Mouse (Mus musculus) embryonic facial prominence, embryonic 12.5 days (tissue): ENCODE results near the gene Anapc1. TPM values are rescaled to one million over a fixed set of nuclear protein-coding genes. Genes with fewer than 3 reads are reported as not detected.
A peak's percentile ranks its signal among the peaks of the same experiment; 100 is the strongest.
"Not testable (repeated sequence)": the region's sequence is repeated elsewhere in the genome, so short reads cannot be mapped to it uniquely, and the experiment has no call there.

ENCODE experiments used
- ATAC-seq: fragments of 200-750 bp; cut with Nextera tagmentation; 2 replicates; pipeline ENCODE4 v1.8.0; 2017; ENCODE audit not compliant: insufficient number of reproducible peaks, insufficient read depth, low FRiP score, low TSS enrichment
- H3K27ac ChIP-seq: fragments of 300-500 bp; sonication (generic); 2 replicates; pipeline ENCODE4 v1.5.1; 2016; ENCODE audit warnings: mild to moderate bottlenecking
- H3K27me3 ChIP-seq: fragments of 300-500 bp; sonication (generic); 2 replicates; pipeline ENCODE4 v1.6.1; 2016; ENCODE audit warnings: mild to moderate bottlenecking, moderate library complexity
- H3K36me3 ChIP-seq: fragments of 300-500 bp; sonication (generic); 2 replicates; pipeline ENCODE4 v1.6.1; 2016; ENCODE audit warnings: mild to moderate bottlenecking
- H3K4me1 ChIP-seq: fragments of 300-500 bp; sonication (generic); 2 replicates; pipeline ENCODE4 v1.6.1; 2016
- H3K4me2 ChIP-seq: fragments of 300-500 bp; sonication (generic); replicated peaks from 2 replicates; pipeline ENCODE4 v1.6.1; 2016; ENCODE audit warnings: mild to moderate bottlenecking, moderate library complexity
- H3K4me3 ChIP-seq: fragments of 300-500 bp; sonication (generic); 2 replicates; pipeline ENCODE4 v1.5.1; 2016; ENCODE audit warnings: mild to moderate bottlenecking
- H3K9ac ChIP-seq: fragments of 300-500 bp; sonication (generic); 2 replicates; pipeline ENCODE4 v1.6.1; 2016; ENCODE audit warnings: mild to moderate bottlenecking, moderate library complexity
- H3K9me3 ChIP-seq: fragments of 300-500 bp; sonication (generic); 2 replicates; pipeline ENCODE4 v1.6.1; 2016; ENCODE audit warnings: mild to moderate bottlenecking, moderate library complexity
- WGBS: fragments of 180-500 bp; shearing (Covaris S2); methylation state at CpG from one replicate; pipeline ENCODE4 v1.1.7; 2016; 5-methylcytosine and 5-hydroxymethylcytosine counted together
- polyA plus RNA-seq: library from polyadenylated mRNA; unstranded; fragments of >200 nt; fragmentation: Nextera tagmentation; extraction: Ambion mirVana; gene quantifications from 2 replicates; pipeline ENCODE4 v1.2.1, GENCODE M21; 2016

Anapc1 gene
- polyA plus RNA-seq, 1 experiment from 2014 or later: 86.6 TPM

- WGBS: 79% methylated on average over 3 of the region's 3 CpGs
These were observed 9.2 kb upstream of the Anapc1 start for GRCm38 (mm10) chr2:128696426-128696825.

GRCm38 (mm10) chr2:128694548-128694947, 7.4 kb upstream of the Anapc1 start:
- Histone ChIP-seq H3K9me3 (no peaks in the 10 kb centered on the region), H3K4me2 (no peak overlapping the region), H3K27me3 (no peaks in the 10 kb centered on the region), H3K4me3 (no peak overlapping the region), H3K36me3 (no peaks in the 10 kb centered on the region), H3K4me1 (no peaks in the 10 kb centered on the region), H3K9ac (no peak overlapping the region), H3K27ac (no peak overlapping the region)
- no peak for ATAC-seq

More at GRCm38 (mm10) chr2:128696426-128696825, 9.2 kb upstream of the Anapc1 start:
- Histone ChIP-seq H3K9ac (no peak overlapping the region), H3K27ac (no peak overlapping the region), H3K4me1 (peaks cover 6% of the 10 kb centered on the region), H3K4me2 (no peak overlapping the region), H3K9me3 (no peaks in the 10 kb centered on the region), H3K36me3 (no peaks in the 10 kb centered on the region), H3K27me3 (no peaks in the 10 kb centered on the region), H3K4me3 (no peak overlapping the region)
- ATAC-seq: no peak

GRCm38 (mm10) chr2:128693828-128694227, 6.6 kb upstream of the Anapc1 start:
- H3K9ac ChIP-seq, H3K36me3 ChIP-seq, H3K27ac ChIP-seq, H3K4me2 ChIP-seq, H3K4me1 ChIP-seq, ATAC-seq, H3K4me3 ChIP-seq, H3K27me3 ChIP-seq, H3K9me3 ChIP-seq: not testable (repeated sequence)
- WGBS: 77% methylated on average over 3 of the region's 3 CpGs

GRCm38 (mm10) chr2:128693236-128693635, 6.0 kb upstream of the Anapc1 start:
- no peak overlapping the region for H3K9ac ChIP-seq
- no peak for ATAC-seq
- no peaks in the 10 kb centered on the region for H3K4me1 ChIP-seq
- no peak overlapping the region for H3K4me3 ChIP-seq
- H3K9me3 ChIP-seq: no peaks in the 10 kb centered on the region
- H3K4me2 ChIP-seq: no peak overlapping the region
- WGBS: 71% methylated on average over 4 of the region's 4 CpGs
- H3K27me3 ChIP-seq: no peaks in the 10 kb centered on the region
- no peak overlapping the region for H3K27ac ChIP-seq
- no peaks in the 10 kb centered on the region for H3K36me3 ChIP-seq

GRCm38 (mm10) chr2:128692771-128693170, 5.6 kb upstream of the Anapc1 start:
- Histone ChIP-seq H3K27me3 (no peaks in the 10 kb centered on the region), H3K36me3 (no peaks in the 10 kb centered on the region), H3K27ac (no peak overlapping the region), H3K4me1 (peaks cover 4% of the 10 kb centered on the region; the same call in 1 of the 2 replicates), H3K4me3 (no peak overlapping the region), H3K4me2 (no peak overlapping the region), H3K9ac (no peak overlapping the region), H3K9me3 (no peaks in the 10 kb centered on the region)
- WGBS: 81% methylated on average over 10 of the region's 10 CpGs
- ATAC-seq: no peak

GRCm38 (mm10) chr2:128692336-128692735, 5.1 kb upstream of the Anapc1 start:
- Histone ChIP-seq H3K4me2 (no peak overlapping the region), H3K27me3 (no peaks in the 10 kb centered on the region), H3K36me3 (no peaks in the 10 kb centered on the region), H3K9me3 (no peaks in the 10 kb centered on the region), H3K4me1 (peaks cover 4% of the 10 kb centered on the region; the same call in 1 of the 2 replicates), H3K27ac (peak overlapping the region; percentile 36; the same call in 1 of the 2 replicates), H3K9ac (no peak overlapping the region), H3K4me3 (no peak overlapping the region)
- ATAC-seq: no peak
- WGBS: 59% methylated on average over 14 of the region's 14 CpGs

- Histone ChIP-seq H3K9me3 (no peaks in the 10 kb centered on the region), H3K27ac (peak overlapping the region; percentile 92), H3K9ac (no peak overlapping the region), H3K4me1 (peaks cover 14% of the 10 kb centered on the region), H3K27me3 (no peaks in the 10 kb centered on the region), H3K36me3 (peaks cover 12% of the 10 kb centered on the region), H3K4me2 (peak overlapping the region; percentile 62), H3K4me3 (peak overlapping the region; percentile 75)
- 40% methylated on average over 10 of the region's 10 CpGs for WGBS
- ATAC-seq: peak; percentile 82
These were observed 448 bp upstream of the Anapc1 start for GRCm38 (mm10) chr2:128687558-128688120.

- Histone ChIP-seq H3K9ac (no peak overlapping the region), H3K4me1 (peaks cover under 1% of the 10 kb centered on the region), H3K4me3 (no peak overlapping the region), H3K27ac (no peak overlapping the region), H3K36me3 (peaks cover 58% of the 10 kb centered on the region), H3K4me2 (no peak overlapping the region), H3K27me3 (no peaks in the 10 kb centered on the region), H3K9me3 (no peaks in the 10 kb centered on the region)
- WGBS: 70% methylated on average over 4 of the region's 4 CpGs
- no peak for ATAC-seq
These were observed 6.5 kb downstream of the Anapc1 start for GRCm38 (mm10) chr2:128680661-128681060.

GRCm38 (mm10) chr2:128620578-128620977, 66.6 kb downstream of the Anapc1 start:
- H3K27ac ChIP-seq: no peak overlapping the region
- no peak overlapping the region for H3K9ac ChIP-seq
- peaks cover 86% of the 10 kb centered on the region for H3K36me3 ChIP-seq
- WGBS: 100% methylated on average over 1 of the region's 1 CpGs
- no peaks in the 10 kb centered on the region for H3K27me3 ChIP-seq
- H3K9me3 ChIP-seq: no peaks in the 10 kb centered on the region
- no peaks in the 10 kb centered on the region for H3K4me1 ChIP-seq
- no peak for ATAC-seq
- H3K4me3 ChIP-seq: no peak overlapping the region
- H3K4me2 ChIP-seq: no peak overlapping the region

GRCm38 (mm10) chr2:128615366-128615765, 71.8 kb downstream of the Anapc1 start:
- Histone ChIP-seq H3K27ac (no peak overlapping the region), H3K27me3 (no peaks in the 10 kb centered on the region), H3K36me3 (peaks cover 86% of the 10 kb centered on the region), H3K4me3 (no peak overlapping the region), H3K9ac (no peak overlapping the region), H3K4me1 (no peaks in the 10 kb centered on the region), H3K9me3 (no peaks in the 10 kb centered on the region), H3K4me2 (no peak overlapping the region)
- 88% methylated on average over 4 of the region's 4 CpGs for WGBS
- no peak for ATAC-seq

GRCm38 (mm10) chr2:128613365-128613764, 73.8 kb downstream of the Anapc1 start:
- 81% methylated on average over 5 of the region's 5 CpGs for WGBS
- H3K36me3 ChIP-seq: peaks cover 81% of the 10 kb centered on the region
- ATAC-seq: no peak

GRCm38 (mm10) chr2:128612275-128612674, 74.9 kb downstream of the Anapc1 start:
- Histone ChIP-seq H3K4me3 (no peak overlapping the region), H3K27ac (no peak overlapping the region), H3K4me2 (no peak overlapping the region), H3K4me1 (no peaks in the 10 kb centered on the region), H3K9ac (no peak overlapping the region), H3K9me3 (no peaks in the 10 kb centered on the region), H3K27me3 (no peaks in the 10 kb centered on the region), H3K36me3 (peaks cover 72% of the 10 kb centered on the region)
- WGBS: 93% methylated on average over 7 of the region's 7 CpGs
- no peak for ATAC-seq

More at GRCm38 (mm10) chr2:128613365-128613764, 73.8 kb downstream of the Anapc1 start:
- Histone ChIP-seq H3K4me3 (no peak overlapping the region), H3K4me2 (no peak overlapping the region), H3K4me1 (no peaks in the 10 kb centered on the region), H3K9me3 (no peaks in the 10 kb centered on the region), H3K9ac (no peak overlapping the region), H3K27ac (no peak overlapping the region), H3K27me3 (no peaks in the 10 kb centered on the region)
